Mouse (Mus musculus): ENCODE measurements around the gene Gm5134.

Gene Gm5134

DNA sequence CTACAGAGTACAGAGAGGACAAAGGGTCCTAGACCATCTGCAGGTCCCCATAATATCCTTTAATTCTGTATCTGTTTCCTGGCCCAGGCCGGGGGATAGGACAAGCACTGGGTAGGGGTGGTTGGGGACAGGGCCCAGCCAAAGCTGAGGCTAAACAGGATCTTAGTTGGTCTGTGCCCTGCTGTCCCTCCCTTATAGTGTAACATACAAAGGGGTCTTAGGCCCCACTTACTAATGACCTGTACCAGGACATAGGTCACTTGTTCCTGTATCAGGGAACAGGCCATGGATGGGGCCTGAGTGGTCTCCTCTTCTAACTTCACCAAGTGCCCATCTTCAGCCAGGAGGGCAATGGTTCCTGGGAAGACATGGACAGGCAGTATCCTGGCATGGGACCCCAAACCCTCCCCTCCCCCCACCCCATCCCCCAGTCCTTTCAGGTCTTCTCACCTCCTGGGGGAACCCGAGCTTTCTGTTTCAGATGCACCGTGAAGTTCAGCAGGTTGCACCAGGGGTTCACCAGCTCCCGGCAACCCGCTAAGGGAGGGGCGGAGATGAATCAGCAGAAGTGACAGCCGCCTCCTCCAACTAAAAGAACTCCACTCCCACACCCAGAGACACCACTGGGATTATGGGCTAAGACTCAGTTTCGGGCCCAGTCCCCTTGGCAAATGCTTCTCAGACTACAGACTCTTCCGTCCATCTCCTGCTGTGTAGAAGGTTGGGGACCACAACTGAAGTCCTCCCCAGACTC is 14.7 kb upstream of the Gm5134 start:
- no peak for DNase-seq (ENCODE audit: low read depth, low spot score)

DNA sequence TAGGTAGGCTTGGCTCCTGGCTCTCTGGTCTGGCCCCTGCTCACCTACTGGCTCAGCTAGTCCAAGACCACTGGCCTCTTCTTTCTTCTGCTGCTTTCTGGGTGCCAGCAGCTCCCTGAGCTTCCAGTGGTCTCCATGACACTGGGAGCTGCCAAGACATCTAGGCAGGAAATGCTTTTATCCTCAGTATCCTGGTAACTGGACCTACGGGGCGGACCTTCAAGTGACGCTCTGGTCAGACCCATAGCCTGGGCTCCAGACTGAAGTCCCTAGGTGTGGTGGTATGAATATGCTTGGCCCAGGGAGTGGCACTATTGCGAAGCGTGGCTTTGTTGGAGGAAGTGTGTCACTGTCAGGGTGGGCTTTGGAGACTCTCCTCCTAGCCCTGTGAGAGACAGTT is 13.8 kb upstream of the Gm5134 start, which contains the start of gene Gm867:
Gene Gm867, minus strand, starts transcription at position 153 of the 400 bp plus-strand sequence.
- DNase-seq (ENCODE audit: low read depth, low spot score): no peak

DNA sequence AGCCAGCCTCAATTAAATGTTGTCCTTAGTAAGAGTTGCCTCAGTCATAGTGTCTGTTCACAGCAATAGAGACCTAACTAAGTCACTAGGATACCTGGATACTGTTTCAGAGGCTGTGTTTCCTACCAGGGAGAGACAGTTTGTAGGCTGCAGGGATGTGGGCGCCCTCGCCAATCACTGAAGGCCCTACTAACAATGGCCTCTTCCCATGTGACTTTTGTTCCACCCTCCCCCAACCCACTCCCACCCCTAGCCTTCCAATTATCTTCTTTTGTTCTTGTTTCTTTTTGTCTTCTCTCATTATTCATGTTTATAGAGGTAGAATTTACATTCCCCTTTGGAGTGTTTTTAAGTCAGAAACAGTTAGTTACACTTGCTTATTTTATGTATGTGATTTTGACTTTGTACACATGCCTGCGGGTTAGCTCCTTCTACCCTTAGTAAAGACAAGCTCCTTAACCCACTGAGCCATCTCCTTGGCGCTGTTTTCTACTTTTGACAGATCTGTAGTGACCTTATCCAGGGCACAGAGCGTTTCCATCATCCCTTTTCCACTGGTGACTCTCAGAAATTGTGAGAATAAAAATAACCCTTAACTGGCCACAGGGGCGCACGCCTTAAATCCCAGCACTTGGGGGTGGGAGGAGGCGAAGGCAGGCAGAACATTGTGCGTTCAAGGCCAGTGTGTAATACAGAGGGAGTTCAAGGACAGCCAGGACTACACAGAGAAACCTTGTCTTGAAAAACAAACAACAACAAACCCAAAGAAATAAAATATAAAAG is 13.1 kb upstream of the Gm5134 start:
- no peak for DNase-seq (ENCODE audit: low read depth, low spot score)

DNA sequence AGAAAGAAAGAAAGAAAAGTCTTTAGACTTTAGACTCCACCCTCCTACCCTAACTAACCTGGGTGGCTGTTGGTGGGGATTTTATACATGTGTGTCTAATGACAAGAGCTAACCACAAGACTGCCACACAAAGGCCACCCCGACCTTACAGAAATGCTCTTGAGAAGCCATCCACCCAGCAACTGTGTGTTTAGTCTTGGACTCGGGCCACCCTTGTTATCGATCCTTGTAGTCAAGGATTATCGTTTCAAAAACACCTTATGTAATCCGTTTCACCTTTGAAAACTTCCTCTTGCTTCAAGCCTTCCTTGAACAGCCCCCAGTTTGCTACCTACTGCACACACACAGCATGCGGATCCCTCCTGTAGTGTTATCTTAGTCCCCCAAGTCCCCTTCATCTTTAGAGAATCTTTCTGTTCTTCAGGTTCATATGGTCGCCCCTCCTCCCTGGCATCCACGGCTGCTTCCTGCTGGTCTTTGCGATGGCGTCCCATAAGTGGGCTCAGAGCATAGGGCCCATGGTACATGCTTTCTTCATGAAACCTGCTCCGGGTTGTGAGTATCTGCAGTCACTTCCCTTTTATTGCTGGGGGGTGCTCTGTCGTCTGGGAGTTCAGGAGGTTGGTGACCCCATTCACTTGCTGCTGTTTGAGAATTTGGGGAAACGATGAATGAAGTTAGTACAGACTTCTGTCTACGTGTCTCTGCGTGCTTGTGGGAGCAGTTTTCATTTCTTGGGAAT is 11.4 kb upstream of the Gm5134 start, which contains the start of gene Vpreb3:
Gene Vpreb3, plus strand, starts transcription at position 322 of the 742 bp plus-strand sequence.
- DNase-seq (ENCODE audit: low read depth, low spot score): no peak

DNA sequence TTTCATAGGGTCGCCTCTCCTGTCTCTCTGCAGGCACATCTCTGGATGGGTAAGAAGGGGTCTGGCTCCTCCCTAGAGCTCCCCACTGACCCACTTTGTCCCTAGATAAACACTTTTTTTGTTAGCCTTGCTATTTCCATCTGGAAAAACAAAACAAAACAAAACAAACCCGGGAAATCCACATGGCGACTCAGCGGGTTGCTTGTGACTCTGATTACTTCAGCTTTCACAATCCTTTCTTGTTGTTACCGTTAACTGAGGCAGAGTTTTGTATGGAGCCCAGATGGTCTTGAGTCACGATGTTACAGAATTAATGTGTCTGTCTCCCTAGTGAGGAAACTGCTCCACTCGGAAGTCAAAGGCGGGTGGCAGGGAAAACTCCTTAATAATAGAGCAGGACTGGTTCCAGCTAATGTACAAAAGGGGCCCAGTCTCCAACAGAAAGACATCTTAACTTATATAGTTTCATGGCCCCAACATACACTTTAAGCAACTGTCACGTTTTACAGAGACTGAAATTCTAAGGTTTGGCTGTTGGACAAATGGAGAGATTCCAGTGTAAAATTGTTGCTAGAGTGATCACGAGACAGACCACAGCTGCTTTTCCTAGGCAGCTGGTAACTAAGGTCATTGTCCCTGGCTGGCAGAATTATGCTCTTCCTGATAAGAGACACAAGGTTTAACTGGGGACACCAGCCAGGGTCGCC is 10.1 kb upstream of the Gm5134 start:
- DNase-seq (ENCODE audit: low read depth, low spot score): no peak

DNA sequence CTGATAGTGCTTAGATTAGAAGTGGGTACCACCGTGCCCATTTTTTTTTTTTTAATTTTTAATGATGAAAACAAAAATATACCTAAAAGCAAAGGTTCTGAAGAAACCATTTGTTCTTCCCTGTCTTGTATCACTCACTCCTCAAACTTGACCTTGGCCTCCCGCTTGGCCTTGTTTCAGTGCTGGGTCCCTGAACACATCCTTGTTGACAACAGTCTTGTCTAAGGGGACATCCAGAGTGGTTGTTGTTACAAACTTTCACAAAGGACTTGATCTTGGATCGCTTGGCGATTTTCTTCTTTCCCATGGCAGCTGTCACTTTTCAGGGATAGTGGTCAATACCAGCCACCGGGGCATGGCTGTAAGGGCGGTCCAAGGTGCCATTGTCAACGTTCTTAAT is 9.1 kb upstream of the Gm5134 start:
- no peak for DNase-seq (ENCODE audit: low read depth, low spot score)

DNA sequence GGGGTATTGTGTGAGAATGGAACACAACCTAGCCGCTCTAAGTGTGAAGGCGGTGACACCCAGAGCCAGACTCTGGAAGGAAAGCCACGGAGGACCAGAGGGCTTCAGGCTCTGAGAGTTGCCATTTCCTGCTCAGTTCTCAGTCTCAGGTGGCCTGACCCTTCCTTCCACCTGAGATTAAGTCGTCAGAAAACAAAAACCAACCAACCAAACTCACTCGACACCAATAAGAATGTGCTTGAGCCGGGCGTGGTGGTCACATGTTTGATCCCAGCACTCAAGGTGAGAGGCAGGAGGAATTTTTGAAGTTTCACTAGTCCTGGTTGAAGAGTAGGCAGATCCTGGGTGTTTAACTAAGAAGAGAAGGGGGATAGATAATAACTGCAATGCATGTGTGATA is 8.4 kb upstream of the Gm5134 start:
- no peak for DNase-seq (ENCODE audit: low read depth, low spot score)

DNA sequence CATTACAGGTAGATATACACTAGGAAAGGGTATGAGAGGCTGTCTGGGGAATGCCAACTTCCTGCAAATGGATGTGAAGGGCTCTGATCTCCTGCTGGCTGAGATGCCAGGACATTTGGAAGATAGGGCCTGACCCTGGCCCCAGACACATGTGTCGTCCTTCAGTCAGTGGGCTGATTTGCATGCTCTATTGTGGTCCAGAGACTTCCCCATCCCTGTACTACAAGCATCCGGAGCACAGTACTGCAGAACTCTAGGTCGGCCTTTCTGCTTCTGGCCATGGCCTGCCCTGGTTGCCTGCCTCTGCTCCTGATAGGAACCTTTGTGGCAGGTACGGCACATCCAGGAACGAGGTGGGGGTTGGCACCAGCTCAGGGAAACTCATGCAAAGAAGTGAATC is 6.2 kb upstream of the Gm5134 start:
- no peak for DNase-seq (ENCODE audit: low read depth, low spot score)

DNA sequence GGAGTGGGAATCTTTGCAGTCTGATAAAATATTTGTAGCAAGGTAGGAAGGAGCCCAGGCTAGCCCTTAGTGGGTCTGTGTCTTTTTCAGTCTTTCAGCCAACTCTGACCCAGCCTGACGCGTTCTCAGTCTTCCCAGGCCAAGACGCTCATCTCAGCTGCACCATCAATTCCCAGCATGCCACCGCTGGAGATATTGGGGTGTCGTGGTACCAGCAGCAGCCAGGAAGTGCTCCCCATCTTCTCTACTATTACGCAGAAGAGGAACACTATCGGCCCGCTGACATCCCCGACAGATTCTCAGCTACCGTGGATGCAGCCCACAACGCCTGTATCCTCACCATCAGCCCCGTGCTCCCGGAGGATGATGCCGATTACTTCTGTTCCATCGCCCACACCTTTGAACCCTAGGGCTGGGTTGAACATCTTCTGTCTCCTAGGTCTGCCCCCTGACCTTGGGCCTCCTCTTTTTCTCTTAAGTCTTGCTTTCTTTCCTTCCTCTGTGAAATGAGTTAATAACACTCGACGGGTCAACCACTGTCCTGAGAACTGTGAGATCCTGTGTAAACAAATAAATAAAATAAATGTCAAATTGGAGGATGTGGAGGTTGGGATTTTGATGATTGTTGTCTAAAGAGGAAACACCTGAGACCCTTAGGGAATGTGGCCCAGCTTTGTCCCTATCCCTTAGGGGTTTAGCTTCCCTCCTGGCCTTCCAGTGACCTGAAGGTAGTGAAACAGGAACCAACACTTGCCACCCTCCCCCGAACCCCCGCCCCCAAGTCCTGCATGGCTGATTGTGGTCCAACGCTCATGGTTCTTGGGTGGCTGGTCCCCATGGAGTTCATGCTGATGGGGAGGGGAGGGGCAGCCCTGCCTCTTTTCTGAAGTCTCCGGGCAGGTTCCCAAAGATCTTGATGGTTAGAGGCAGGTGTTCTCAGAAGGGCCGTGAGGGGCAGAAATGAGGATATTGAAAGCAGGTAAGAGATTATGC is 5.0 kb upstream of the Gm5134 start:
- DNase-seq (ENCODE audit: low read depth, low spot score): no peak

DNA sequence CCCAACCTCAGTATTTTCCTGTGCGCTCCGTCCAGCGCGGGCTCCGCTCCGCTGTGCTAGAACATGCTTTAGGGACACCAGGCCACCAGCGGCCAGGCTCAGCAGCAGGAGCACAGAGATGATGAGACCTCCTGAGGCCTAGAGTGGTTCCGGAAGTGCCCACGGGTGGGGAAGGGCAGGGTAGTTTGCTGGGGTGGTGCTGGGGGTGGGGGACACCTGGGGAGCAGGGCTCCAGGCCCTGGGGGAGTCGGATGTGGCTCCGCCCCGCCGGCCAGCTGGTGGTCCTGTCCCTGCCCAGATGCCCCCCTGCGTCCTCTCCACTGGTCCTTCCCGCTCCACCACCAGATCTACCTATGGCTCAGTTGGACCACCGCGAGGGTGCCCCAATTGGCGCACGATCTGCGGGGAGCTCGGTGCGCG is 3.5 kb upstream of the Gm5134 start:
- no peak for DNase-seq (ENCODE audit: low read depth, low spot score)

DNA sequence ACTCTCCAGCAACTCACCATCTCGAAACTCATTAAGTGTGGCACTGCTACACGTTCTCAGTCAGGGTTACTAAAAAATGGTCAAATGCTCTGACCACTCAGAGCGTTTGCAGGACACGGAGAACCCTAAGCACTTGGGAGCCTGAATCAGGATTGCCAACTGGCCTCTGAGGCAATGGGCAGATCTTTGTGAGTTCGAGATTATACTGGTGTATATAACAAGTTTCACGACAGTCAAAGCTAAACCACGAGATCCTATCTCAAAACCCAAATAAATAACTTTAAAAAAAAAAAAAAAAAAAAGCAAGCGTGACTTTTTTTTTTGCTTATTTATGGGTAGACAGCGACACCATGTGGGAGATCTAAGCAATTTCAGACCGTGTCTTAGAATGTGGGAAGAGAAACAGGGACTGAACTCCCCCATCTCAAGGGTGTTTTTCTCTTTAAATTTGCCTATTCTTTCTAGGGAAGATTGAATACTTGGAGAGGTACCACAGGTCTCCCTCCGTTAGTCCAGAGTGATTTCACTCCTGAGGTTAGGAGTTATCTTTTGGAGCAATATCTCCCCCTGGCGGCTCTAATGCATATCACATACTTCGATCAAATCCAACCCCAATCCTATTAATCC is 2.8 kb upstream of the Gm5134 start:
- DNase-seq (ENCODE audit: low read depth, low spot score): peak; percentile 40

DNA sequence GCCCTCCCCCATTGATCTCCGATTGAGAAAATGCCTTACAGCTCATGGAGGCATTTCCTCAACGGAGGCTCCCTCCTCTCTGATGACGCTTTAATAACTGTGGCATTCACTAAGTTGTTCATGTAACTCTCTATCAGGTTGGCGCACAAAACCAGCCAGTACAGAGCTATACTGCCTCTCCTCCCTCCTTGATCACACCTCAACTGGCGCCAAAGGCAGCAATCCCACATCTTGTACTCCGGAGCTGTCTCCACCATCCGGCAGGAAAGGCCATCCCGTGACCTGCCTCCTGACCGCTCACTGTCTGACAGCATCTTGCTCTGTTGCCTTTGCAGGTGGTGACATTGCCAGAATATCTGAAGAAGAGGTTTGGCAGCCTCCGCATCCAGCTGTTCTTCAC is 19.5 kb downstream of the Gm5134 start:
- no peak for DNase-seq (ENCODE audit: low read depth, low spot score)

DNA sequence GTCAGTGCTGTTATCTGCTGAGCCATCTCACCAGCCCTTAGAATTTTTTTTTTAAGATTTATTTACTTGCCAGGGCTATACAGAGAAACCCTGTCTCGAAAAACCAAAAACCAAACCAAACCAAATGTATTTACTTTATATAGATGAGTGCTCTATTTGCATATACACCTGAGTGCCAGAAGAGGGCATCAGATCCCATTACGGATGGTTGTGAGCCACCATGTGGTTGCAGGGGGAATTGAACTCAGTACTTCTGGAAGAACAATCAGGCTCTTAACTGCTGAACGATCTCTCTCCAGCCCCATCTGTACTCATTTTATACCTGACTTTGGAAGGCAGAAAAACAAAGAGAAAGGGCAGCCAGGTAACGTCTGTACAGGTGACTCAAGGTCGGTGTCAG is 20.9 kb downstream of the Gm5134 start:
- DNase-seq (ENCODE audit: low read depth, low spot score): no peak

DNA sequence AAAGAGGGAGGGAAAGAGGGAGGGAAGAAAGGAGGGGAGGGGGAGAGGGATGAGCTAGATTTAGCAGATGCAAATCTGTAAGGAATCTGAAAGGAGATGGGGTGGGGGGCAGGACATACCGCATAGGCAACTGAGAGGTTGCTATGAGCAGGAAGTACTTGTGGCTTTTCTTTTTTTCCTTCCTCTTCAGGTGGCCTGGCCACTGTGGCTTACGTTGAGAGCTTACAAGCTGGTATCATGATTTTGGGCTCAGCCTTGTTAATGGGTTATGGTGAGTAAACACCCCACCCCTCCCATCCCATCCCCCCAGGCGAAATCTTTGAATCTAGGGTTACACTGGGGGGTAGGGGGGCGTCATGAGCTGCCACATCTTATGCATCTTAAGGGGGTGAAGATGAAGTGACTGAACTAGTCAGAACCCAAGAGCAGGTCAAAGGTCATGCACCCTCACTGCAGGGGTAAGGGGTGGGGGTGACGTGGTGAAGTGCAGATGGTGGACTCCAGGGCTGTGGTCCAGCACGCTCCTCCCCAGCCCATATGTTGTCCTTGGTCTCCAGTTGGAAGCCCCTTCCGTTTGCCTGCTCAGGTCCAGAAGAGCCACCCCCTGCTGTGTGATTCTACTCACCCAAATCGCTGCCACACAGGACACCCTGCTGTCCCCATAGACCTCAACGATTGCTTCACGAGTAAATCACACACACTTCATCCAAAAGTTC is 24.0 kb downstream of the Gm5134 start:
- DNase-seq (ENCODE audit: low read depth, low spot score): no peak

DNA sequence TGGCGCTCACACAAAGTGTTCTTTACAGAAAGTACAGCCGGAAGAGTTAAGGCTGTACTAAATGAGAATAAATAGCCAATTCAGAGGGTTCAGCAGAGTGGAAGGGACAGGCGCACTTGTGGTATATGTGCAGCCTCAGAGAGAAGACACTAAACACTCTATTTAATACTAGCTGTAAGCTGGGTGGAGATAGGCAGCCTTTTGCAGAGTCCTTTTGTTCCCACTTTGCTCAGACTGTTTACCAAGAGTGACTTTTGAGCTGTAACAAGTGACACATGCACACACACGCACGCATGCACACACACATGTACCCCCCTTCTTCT is 24.5 kb downstream of the Gm5134 start:
- DNase-seq (ENCODE audit: low read depth, low spot score): no peak

DNA sequence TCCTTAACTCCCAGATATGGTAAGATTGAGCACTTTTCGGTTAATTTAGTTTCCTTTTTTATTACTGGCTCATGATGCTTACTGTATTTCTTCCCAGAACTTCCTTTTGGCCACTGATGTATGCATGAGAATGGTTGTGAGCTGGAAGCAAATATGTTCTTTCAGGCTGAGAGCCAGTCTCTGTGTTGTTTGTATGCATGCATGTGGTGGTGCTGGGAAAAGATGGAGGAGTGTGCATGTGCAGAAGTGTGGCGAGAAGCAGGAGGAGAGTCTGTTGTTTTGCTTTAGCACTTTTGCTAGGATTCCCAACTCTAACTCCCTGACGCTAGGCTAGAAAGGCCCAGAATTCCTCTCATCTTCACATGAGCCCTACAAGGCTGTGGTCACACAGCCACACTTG is 25.1 kb downstream of the Gm5134 start:
- DNase-seq (ENCODE audit: low read depth, low spot score): no peak

DNA sequence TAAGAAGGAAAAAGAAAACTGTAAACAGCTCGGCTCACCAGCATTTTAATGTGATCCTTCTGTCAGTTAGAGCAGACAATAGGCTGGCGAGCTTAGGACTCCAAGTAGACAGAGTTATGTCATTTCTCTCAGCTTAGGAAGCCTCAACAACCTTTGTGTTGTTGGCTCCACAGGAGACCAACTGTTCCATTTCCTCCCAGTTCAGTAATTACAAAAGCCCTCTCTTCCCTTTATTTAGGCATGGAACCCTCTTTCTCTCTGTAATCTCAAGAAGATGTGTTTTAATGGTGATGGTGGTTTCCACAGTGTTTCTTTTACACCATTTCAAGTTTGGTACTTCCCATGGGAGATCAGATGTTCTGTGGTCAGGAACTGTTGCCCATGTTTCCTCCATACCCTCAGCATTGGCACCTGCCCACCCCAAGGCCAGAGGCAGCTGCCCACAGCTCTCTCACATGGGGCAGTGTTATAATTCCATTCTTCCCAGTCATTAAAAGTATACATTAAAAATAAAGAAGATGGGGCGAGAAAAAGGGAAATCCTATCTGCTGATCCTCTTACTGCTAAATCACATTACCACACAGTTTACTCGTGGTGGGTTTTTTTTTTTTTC is 36.2 kb downstream of the Gm5134 start:
- no peak for DNase-seq (ENCODE audit: low read depth, low spot score)

DNA sequence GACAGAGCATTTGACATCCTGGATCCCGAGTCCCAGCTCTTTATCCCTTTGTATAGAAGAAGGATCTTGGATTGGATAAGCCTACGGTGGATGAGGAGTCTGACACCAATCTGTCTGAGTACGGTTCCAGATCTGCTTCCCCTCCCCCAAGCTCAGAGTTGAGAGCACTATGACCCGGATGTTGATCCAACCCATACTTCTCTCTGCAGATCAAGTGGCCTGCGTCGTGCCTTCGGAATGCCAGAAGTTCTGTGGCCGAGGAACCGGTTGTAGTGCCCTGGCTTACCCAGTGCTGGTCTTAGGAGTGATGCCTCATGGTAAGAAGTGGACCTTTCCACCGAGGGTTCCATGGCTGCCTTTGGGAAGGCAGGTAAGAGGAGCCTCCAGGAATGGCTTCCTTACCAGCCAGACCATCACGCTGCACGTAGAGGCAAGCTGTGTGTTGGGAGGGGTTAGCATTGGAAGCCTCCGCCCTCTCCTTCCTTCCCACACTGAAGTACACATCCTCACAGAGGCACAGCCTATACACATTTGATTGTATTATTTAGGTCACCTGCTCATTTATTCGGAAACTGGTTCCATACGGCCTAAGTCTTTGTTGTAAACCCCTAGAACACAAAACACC is 39.4 kb downstream of the Gm5134 start:
- no peak for DNase-seq (ENCODE audit: low read depth, low spot score)

Measured in skeletal muscle tissue, adult 2 months (tissue).